Mouse (Mus musculus) frontal cortex, postnatal 14 days (tissue): ENCODE measurements around the gene Rtl10.
"Not testable (repeated sequence)": the region's sequence is repeated elsewhere in the genome, so short reads cannot be mapped to it uniquely, and the experiment has no call there.

Experiments
- DNase-seq, 2 experiments: peaks; one replicate each; pipeline ENCODE4 v3.0.0; 2022; ENCODE audit warnings: low spot score in 2 of 2

Rtl10 gene

GRCm38 (mm10) chr16:18482431-18482830, 16.3 kb upstream of the Rtl10 start:
- no peak for DNase-seq

DNA sequence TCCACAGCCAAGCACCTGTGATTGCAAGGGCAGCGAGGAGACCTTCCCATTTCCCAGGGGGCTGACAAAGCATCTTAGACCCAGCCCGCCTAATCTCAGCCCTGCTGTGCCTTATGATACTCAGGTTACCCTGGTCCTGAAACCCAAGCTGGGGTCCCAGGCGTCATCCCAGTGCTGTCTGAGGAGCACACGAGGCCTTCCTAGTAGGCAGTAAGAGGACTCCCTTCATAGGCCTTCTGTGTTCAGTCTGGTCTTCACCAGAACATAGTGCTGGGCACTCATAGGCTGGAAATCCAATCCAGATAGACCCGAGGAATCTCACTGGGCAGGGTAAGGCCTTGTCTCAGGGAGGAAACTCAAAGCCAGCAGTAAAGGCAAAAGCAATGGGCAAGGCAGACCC, 14.9 kb upstream of the Rtl10 start:
- no peak for DNase-seq

DNA sequence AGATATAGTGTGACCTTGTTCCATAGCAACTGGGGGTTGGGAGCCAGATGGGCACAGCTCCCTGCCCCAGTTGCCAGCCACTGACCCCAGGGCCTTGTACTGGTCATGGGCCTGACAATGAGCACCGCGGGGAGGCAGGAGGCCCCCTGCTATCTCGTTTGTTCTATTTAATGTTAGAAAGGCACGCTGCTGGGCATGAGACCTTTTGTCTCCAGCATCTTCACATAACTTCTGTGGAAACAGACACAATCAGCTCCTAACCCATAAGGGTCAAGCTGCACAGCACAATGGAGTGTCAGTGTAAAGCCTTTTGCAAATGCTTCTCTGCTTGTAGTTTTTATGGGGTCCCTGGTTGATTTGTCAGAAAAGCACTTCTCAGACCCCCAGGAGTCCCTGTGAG, 14.3 kb upstream of the Rtl10 start:
- no peak for DNase-seq

DNA sequence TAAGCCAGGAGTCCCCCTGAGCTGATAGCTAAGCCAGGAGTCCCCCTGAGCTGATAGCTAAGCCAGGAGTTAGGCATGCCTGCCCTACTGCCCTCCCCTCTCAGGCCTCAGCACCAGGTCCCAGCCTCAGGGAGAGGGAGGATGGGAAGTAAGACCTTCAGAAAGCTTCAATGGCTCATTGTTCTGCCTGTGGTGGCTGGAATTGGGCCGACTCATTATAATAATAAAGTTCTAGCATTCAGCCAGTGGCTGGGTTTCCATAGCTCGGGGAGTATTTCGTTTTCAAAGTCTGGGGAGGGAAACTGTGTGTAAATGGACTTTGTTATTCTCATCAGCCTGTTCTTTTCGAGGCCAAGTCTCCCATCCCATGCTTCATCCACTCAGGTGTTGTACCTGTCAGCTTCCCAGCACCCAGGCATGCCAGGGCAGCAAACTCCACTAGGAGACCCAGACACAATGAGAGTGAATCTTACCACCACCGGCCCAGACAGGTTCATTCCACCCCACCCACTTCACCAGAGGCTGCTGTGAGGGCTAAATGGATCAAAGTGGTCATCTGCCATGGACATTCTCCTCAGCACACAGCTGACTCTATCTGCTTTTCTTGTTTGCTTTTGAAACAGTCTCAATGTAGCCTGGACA, 13.8 kb upstream of the Rtl10 start:
- no peak for DNase-seq

GRCm38 (mm10) chr16:18486126-18486525, 12.6 kb upstream of the Rtl10 start:
- DNase-seq: no peak

DNA sequence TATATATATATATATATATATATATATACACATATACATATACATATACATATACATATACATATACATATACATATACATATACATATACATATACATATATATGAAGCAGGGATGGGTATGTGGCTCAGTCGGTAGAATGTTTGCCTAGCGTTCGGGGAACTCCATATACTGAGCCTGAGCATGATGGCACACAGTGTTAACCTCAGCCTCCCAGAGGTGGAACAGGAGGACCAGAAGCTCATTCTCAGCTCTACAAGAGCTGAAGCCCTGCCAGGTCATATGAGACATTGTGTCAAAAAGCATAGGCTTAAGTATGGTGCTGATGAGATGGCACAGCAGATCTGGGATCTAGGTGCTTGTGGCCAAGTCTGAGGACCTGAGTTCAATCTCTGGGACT, 8.4 kb upstream of the Rtl10 start:
- DNase-seq: no peak

DNA sequence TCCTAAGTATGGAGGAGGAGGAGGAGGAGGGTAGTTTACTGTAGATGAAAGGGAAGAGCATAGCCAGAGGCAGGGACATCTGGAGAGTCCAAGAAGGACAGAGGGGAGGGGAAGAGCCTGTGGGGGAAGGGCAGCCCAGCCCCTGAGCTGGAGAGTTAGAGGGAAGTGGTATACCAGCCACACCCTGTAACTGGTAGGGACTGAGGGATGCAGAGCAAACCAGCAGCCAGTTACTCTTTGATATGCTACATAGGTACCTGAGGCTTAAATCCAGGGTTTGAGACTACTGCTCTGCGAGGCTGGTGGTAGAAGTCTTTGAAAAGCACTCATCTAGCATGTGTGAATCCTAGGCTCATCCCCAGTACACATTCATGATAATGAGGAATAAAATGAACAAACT, 7.8 kb upstream of the Rtl10 start:
- DNase-seq: no peak

- DNase-seq: no peak
Measured at GRCm38 (mm10) chr16:18497865-18498515, 711 bp upstream of the Rtl10 start.

GRCm38 (mm10) chr16:18498996-18499395, 295 bp downstream of the Rtl10 start:
- DNase-seq: no peak

DNA sequence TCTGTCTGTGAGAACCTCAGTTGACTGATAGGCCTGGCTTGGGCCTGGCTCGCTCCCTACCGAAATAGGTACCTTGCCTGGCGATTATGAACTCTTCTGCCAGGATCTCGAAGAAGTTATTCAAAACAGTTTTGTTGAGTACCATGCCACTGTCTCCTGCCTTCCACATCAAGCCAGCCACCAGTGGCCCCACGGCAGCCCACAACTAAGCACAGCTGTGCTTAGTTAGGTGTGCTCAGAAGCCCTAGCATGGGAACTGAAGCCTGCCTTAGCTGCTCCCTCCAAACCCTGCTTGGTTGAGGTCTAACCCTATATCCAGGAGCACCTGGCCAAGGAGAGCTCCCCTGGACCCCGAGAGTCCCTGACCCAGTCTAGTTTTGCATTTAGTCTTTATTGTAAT, 2.8 kb downstream of the Rtl10 start:
- no peak for DNase-seq

DNA sequence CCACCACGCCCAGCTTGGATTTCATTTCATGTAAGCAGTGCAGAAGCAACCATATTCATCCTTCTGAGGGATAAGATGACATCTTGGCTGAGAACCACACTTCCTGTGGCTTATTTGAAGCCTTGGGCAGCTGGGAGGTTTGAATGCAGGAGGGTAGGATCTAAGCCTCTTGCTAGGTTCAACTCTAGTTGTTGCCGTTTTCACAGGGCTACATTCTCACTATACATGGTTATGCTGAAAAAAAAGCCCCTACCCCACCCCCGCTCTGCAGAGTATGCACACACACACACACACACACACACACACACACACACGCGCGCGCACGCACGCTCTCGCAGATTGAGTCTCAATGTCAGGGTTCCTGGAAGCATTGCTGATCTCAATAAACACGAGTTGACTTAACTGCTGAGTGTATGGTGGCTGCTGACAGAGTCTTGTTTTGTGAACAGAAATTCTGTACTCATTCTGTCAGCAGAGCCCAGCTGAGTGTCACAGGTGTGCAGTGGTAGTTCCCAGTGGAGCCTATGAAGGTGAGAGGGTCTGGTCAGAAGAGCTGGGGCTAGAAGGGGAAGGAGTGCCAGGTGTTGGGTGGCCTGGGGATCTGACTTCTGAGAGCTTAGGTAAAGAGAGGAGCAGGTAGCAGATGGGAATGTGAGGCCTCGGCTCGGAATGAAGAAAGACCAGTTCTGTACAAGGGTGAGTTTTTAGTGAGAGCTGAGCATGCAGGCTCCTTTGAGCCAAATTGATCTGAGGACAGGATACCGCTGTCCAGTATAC, 5.1 kb downstream of the Rtl10 start:
- DNase-seq: no peak

DNA sequence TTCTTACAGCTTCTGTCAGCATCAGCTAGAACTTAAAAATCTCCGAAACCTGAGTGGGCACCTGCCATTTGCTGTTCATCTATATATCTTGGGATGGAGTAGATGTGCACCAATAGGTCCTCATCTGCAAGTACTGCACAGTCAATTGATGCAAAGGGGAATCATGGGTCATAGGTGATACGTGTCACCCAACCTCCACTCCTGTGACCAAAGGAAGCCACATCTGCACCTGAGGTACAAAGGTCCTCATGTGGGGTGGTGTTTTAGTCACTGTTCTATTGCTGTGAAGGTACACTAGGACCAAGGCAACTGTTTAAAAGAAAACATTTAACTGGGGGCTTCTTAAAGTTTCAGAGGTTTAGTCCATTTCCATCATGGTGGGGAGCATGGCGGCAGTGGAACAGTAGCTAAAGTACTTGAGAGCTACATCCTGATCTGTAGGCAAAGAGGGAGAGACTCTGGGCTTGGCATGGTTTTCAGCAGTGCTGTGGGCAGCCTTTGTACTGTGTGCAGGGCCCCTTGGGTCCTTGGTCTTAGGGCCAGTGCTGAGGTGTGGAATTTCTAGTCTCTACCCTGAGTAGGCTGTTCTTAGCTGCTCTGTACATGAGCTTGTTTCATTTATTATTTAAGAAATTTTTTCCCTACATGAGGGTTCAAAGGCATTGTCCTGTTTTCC, 8.0 kb downstream of the Rtl10 start:
- DNase-seq: no peak

DNA sequence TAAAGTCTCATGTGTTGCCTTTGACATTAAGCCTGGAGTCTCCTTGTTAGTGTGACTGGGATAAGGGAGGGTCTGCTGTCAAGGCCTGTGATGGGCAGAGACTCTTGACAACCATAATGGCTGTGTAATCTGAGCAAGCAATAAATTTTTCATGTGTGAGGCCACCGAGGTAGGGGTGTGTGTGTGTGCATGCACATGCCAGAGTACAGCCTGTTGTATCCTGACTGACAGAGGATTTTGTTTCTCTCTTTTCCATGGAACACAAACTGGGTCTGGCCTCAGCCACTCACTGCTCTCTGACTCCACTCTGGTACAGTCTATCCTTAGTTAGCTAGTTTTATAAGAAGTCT, 8.5 kb downstream of the Rtl10 start:
- no peak for DNase-seq

- no peak for DNase-seq
Measured at GRCm38 (mm10) chr16:18511741-18512140, 13.0 kb downstream of the Rtl10 start.

DNA sequence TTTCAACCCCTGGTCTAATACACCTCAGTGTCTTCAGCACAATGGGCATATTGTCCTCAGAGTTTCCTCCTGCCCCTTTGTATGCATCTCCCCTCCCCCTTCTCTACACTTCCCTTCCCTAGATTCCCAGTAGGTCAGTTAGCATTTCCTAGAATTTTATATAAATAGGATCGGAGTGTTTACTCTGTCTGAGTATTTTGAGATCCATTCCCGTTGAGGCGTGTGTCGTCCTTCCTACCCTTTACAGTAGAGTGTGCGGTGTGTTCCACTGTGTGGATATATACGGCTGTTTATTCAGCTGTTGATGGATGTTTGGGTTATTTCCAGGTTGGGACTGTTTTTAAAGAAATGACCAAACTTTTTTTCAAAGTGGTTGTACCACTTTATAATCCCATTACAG, 14.8 kb downstream of the Rtl10 start:
- no peak for DNase-seq

- peak in 1 of 2 experiments; percentile 15 for DNase-seq
Measured at GRCm38 (mm10) chr16:18518091-18518490, 19.4 kb downstream of the Rtl10 start.

DNA sequence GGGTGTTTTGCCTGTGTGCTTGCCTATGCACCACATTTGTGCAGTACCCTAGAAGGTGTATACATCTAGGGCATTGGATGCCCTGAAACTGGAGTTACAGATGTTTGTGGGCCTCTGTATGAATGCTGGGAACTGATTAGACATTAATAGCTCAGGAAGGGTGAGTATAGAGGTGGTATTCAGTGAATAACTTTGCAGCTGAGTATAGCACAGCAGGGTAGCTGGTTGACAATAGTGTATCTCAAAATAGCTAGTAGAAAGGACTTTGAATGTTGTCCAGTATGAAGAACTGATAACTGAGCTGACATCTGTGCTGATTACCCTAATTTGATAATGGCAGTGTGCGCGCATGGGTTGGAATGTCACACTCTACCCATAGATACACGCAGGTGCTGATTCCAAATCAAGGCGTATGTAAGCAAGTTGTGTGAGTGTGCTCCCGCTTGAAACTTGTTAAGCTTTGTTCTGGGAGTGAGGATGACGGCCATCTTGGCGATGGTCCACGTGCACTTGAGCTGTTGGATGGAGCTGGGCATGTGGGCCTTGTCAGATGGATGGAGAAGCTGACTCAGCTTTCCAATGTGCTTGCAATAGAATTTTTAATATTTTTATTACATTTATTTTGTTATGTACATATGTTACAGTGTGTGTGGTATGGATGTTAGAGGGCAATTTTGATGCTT, 25.0 kb downstream of the Rtl10 start:
- no peak for DNase-seq

DNA sequence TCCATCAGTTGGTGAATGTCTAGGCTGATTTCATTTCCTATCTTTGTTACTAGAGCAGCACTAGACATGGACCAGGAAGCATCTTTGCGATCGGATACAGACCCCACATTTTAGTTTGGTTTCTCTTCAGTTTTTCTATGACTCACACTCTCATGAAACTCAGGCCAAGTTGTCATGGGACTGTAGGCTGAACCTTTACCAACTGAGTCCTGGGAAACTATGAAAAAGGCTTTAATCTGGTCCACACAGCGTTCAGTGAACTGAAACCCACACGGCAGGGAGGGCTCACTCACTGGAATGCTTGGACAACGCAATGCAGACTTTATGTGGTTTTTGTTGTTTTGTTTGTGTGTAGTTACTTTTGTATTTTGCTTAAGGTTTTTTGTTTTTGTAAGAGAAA, 30.0 kb downstream of the Rtl10 start:
- no peak for DNase-seq

DNA sequence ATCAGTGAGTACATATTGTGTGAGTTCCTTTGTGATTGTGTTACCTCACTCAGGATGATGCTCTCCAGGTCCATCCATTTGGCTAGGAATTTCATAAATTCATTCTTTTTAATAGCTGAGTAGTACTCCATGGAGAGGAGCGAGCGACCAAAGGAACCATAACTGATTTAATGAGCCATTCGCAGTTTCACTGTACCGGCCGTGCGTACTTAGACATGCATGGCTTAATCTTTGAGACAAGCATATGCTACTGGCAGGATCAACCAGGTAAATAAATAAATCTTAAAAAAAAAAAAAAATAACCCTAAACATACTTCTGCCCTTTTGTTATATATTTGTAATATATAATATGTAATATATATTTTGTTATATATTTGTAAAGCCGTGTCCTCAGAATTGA, 34.4 kb downstream of the Rtl10 start:
- DNase-seq: not testable (repeated sequence)

GRCm38 (mm10) chr16:18537407-18537990, 38.8 kb downstream of the Rtl10 start:
- no peak for DNase-seq

DNA sequence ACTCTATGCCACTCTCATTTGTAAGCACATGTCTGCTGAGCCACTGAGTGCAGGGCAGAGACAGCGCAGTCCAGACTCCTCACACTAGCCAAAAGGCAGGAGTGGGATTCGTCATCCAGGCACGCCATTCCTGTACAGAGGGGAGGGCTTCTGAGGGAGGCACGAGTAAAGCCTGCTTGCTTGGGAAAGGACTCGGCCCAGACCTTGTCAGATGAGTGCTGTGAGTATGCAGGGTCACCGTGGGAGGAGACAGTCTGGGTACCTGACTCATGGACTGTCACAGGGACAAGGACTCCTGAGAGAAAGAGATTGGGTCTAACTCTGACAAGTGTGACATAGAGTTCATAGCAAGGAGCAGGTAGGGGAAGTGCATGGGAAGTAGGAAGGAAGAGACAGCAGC, 40.6 kb downstream of the Rtl10 start:
- no peak for DNase-seq
